14 mouse cellular contexts compared by ENCODE assay signal in the genomic region with DNA sequence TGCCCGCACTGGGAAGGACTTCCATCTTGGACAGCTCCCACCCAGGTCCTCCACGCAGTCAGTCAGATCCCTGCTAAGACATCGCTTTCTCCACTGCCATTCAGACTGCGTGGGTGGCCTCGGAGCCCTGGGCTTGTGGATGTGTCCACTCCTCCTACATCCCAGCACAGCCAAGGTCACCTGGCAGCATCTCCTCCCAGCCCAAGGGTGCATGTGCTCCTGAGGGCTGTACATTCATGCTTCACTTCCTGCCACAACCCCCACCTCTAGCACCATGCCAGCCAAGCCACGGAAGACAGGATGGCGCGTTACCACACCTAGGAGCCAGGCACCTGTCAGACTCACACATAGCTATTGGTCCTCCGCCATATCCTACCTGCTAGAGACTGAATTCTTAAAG. TPM values are rescaled to one million over a fixed set of nuclear protein-coding genes. Genes with fewer than 3 reads are reported as not detected.
A peak's percentile ranks its signal among the peaks of the same experiment; 100 is the strongest.
DNase-seq lines count a peak whose midpoint lies in the region; ATAC-seq lines count a peak whose summit lies in the region.
"Had no signal": no experiment of that assay in that cellular context is flagged by ENCODE, and none has a peak within 500 bp of the region (broad histone marks: within the 10 kb centered on the region; RNA-seq: fewer than 3 reads in every experiment).

No protein-coding gene starts in this region.

- no peaks in the 10 kb centered on the region for H3K27me3 ChIP-seq in kidney, embryonic 14.5 days (ENCODE audit: control insufficient read depth, insufficient read depth, low read length)
- no peaks in the 10 kb centered on the region for H3K27me3 ChIP-seq in embryonic facial prominence, embryonic 10.5 days (replicated peaks; ENCODE audit: low read depth, poor library complexity, severe bottlenecking)
- no peaks in the 10 kb centered on the region for H3K27me3 ChIP-seq in forebrain, embryonic 14.5 days (replicated peaks; ENCODE audit: control insufficient read depth, insufficient read depth, low read length)
- H3K27me3 ChIP-seq: lung, embryonic 15.5 days; neural tube, embryonic 12.5 days had no signal

- 75% methylated on average over 9 of the region's 9 CpGs for WGBS in kidney, embryonic 14.5 days
- 88% methylated on average over 9 of the region's 9 CpGs for whole genome bisulfite sequencing in embryonic facial prominence, embryonic 10.5 days
- 90% methylated on average over 9 of the region's 9 CpGs for WGBS in forebrain, embryonic 14.5 days

- H3K4me3 ChIP-seq in kidney, embryonic 14.5 days (ENCODE audit: low read length) = no peak overlapping the region
- no peak overlapping the region for H3K4me3 ChIP-seq in embryonic facial prominence, embryonic 10.5 days
- no peak overlapping the region for H3K4me3 ChIP-seq in forebrain, embryonic 14.5 days (ENCODE audit: low read depth, low read length)
- H3K4me3 ChIP-seq: erythroblast, embryonic 14.5 days; lung, embryonic 15.5 days; midbrain, embryonic 10.5 days; neural tube, embryonic 12.5 days had no signal

- DNase-seq in kidney, adult 18-20 months = no peak
- peak; percentile 48 for DNase-seq in R1 (ENCODE audit: low read depth, low spot score)
- no peak for DNase-seq in embryonic facial prominence, embryonic 10.5 days (ENCODE audit: low spot score)
- DNase-seq in thymus, postnatal 0 days (ENCODE audit: low spot score) = peak; percentile 67
- DNase-seq in forebrain, embryonic 14.5 days (ENCODE audit: low spot score) = no peak
- DNase-seq: gastrocnemius, postnatal 36 days; kidney, postnatal 10 days had no signal

- ATAC-seq in kidney, embryonic 14.5 days (ENCODE audit: low FRiP score, low TSS enrichment) = no peak
- no peak for ATAC-seq in erythroblast, adult 5-6 weeks (replicated peaks; ENCODE audit: low FRiP score, poor library complexity, severe bottlenecking)
- no peak for ATAC-seq in forebrain, embryonic 14.5 days
- ATAC-seq in erythroid progenitor cell, adult 5-6 weeks (replicated peaks; ENCODE audit: low FRiP score, poor library complexity, severe bottlenecking) = no peak

- no peaks in the 10 kb centered on the region for H3K9me3 ChIP-seq in kidney, embryonic 14.5 days (ENCODE audit: control insufficient read depth, low read length)
- no peaks in the 10 kb centered on the region for H3K9me3 ChIP-seq in embryonic facial prominence, embryonic 10.5 days
- no peaks in the 10 kb centered on the region for H3K9me3 ChIP-seq in forebrain, embryonic 14.5 days (replicated peaks; ENCODE audit: control insufficient read depth, low read length)
- H3K9me3 ChIP-seq: lung, embryonic 15.5 days; midbrain, embryonic 10.5 days; neural tube, embryonic 12.5 days had no signal

- H3K9ac ChIP-seq in kidney, embryonic 14.5 days (ENCODE audit: low read depth, low read length) = no peak overlapping the region
- no peak overlapping the region for H3K9ac ChIP-seq in forebrain, embryonic 14.5 days (ENCODE audit: low read length)
- H3K9ac ChIP-seq: lung, embryonic 15.5 days; neural tube, embryonic 12.5 days had no signal

- H3K4me1 ChIP-seq in kidney, embryonic 14.5 days (ENCODE audit: control insufficient read depth, insufficient read depth, low read length) = peaks cover 44% of the 10 kb centered on the region
- H3K4me1 ChIP-seq in embryonic facial prominence, embryonic 10.5 days = peaks cover 67% of the 10 kb centered on the region
- no peaks in the 10 kb centered on the region for H3K4me1 ChIP-seq in forebrain, embryonic 14.5 days (ENCODE audit: control insufficient read depth, insufficient read depth, low read length)

- no peaks in the 10 kb centered on the region for H3K36me3 ChIP-seq in kidney, embryonic 14.5 days (ENCODE audit: control insufficient read depth, insufficient read depth, low read length)
- no peaks in the 10 kb centered on the region for H3K36me3 ChIP-seq in embryonic facial prominence, embryonic 10.5 days (replicated peaks)
- H3K36me3 ChIP-seq in forebrain, embryonic 14.5 days (ENCODE audit: control insufficient read depth, insufficient read depth, low read length) = no peaks in the 10 kb centered on the region
- H3K36me3 ChIP-seq: lung, embryonic 15.5 days; neural tube, embryonic 12.5 days had no signal

- no peak overlapping the region for H3K4me2 ChIP-seq in kidney, embryonic 14.5 days (replicated peaks; ENCODE audit: low read depth, low read length)
- H3K4me2 ChIP-seq in forebrain, embryonic 14.5 days (ENCODE audit: low read length) = no peak overlapping the region
- H3K4me2 ChIP-seq: lung, embryonic 15.5 days; neural tube, embryonic 12.5 days had no signal

- H3K27ac ChIP-seq in kidney, embryonic 14.5 days (ENCODE audit: low read depth, low read length) = peak overlapping the region; percentile 93; the same call in 1 of the 2 replicates
- H3K27ac ChIP-seq in embryonic facial prominence, embryonic 10.5 days (replicated peaks) = 0 out of 2 replicates have a peak overlapping the region, but pooled peaks have one; percentile 15
- H3K27ac ChIP-seq in forebrain, embryonic 14.5 days (ENCODE audit: low read depth, low read length) = no peak overlapping the region
- H3K27ac ChIP-seq: midbrain, embryonic 10.5 days; neural tube, embryonic 12.5 days had no signal

RNA-seq across cellular contexts. Expression of a gene that starts 27.8 kb away (rescaled TPM):
- 7.3 and 13.0 TPM in 2 replicates for polyA plus RNA-seq in kidney, embryonic 14.5 days (2014; fragmentation: Nextera tagmentation; extraction: Ambion mirVana)
- 18.8 and 20.1 TPM in 2 replicates for polyA plus RNA-seq in embryonic facial prominence, embryonic 10.5 days (2016; fragmentation: Nextera tagmentation; extraction: Ambion mirVana)
- 22.9 and 25.1 TPM in 2 replicates for polyA plus RNA-seq in thymus, postnatal 0 days (2015; fragmentation: Nextera tagmentation; extraction: Ambion mirVana)
- 39.4 and 43.5 TPM in 2 replicates for total RNA-seq in erythroblast, adult 5-6 weeks (2015; ENCODE audit: low replicate concordance)
- 102 and 103 TPM in 2 replicates for total RNA-seq in erythroblast, adult 5-6 weeks (2017; ENCODE audit: low replicate concordance)
- polyA plus RNA-seq in forebrain, embryonic 14.5 days (2014; fragmentation: Nextera tagmentation; extraction: Ambion mirVana) = 6.1 and 7.1 TPM in 2 replicates
- 50.5 and 56.6 TPM in 2 replicates for total RNA-seq in erythroid progenitor cell, adult 5-6 weeks (2015; ENCODE audit: low replicate concordance)
- 81.6 and 90.9 TPM in 2 replicates for total RNA-seq in erythroid progenitor cell, adult 5-6 weeks (2017; ENCODE audit: low replicate concordance)

Comparison
In these comparisons a context has a peak if more than half of its experiments do, and no peak if none do; other contexts are left out.
1. DNase-seq: peak in R1 (single experiment) and thymus, postnatal 0 days (single experiment); none in kidney, adult 18-20 months (single experiment), embryonic facial prominence, embryonic 10.5 days (single experiment) and forebrain, embryonic 14.5 days (single experiment).